18 mouse cellular contexts compared by ENCODE assay signal in genomic region chr11:29098926-29099325, GRCm38 (mm10).
"Had no signal": no experiment of that assay in that cellular context is flagged by ENCODE, and none has a peak within 500 bp of the region (broad histone marks: within the 10 kb centered on the region; RNA-seq: fewer than 3 reads in every experiment).

No protein-coding gene starts in this region.

- H3K4me2 ChIP-seq: lung, embryonic 14.5 days; midbrain, embryonic 12.5 days; neural tube, embryonic 13.5 days; neural tube, embryonic 15.5 days had no signal

- H3K36me3 ChIP-seq: midbrain, embryonic 10.5 days; midbrain, embryonic 12.5 days; neural tube, embryonic 13.5 days; neural tube, embryonic 15.5 days had no signal

- DNase-seq: lung, adult 18-20 months; lung, embryonic 14.5 days; lung, postnatal 10 days; lung, postnatal 4 days; midbrain, embryonic 14.5 days; right cerebral cortex, adult 18-20 months; right cerebral cortex, postnatal 25 days; right cerebral cortex, postnatal 4 days; spleen, adult 18-20 months; thymus, adult 2 months; thymus, postnatal 25 days; thymus, postnatal 4 days had no signal

- H3K27ac ChIP-seq: midbrain, embryonic 10.5 days; midbrain, embryonic 12.5 days; neural tube, embryonic 13.5 days; neural tube, embryonic 15.5 days had no signal

- H3K4me3 ChIP-seq: midbrain, embryonic 10.5 days; midbrain, embryonic 12.5 days; myocyte; neural tube, embryonic 13.5 days; neural tube, embryonic 15.5 days had no signal

- H3K27me3 ChIP-seq: midbrain, embryonic 12.5 days; neural tube, embryonic 13.5 days; neural tube, embryonic 15.5 days had no signal

- ATAC-seq: midbrain, embryonic 16.5 days had no signal

- H3K9ac ChIP-seq: lung, embryonic 14.5 days; midbrain, embryonic 12.5 days; neural tube, embryonic 13.5 days; neural tube, embryonic 15.5 days had no signal

- H3K4me1 ChIP-seq: midbrain, embryonic 10.5 days; midbrain, embryonic 12.5 days; neural tube, embryonic 13.5 days; neural tube, embryonic 15.5 days had no signal

- H3K9me3 ChIP-seq: midbrain, embryonic 10.5 days; midbrain, embryonic 12.5 days; neural tube, embryonic 13.5 days; neural tube, embryonic 15.5 days had no signal
